Mouse (Mus musculus) heart, postnatal 36 days (tissue): ENCODE results near the gene Cops2. TPM values are rescaled to one million over a fixed set of nuclear protein-coding genes. Genes with fewer than 3 reads are reported as not detected.

Source experiments
- DNase-seq, 2 experiments: peaks; one replicate each; pipeline ENCODE4 v3.0.0; 2021 to 2022
- intact Hi-C: fragments of 180-260 bp; cut with DNase I; formaldehyde crosslinking; loops from one replicate; pipeline ENCODE4 v1.15.1; 2025
- total RNA-seq, 2 experiments: library from RNA; stranded (reverse); gene quantifications; 2 replicates each; pipeline ENCODE4 v1.2.3; 2021

The Cops2 gene
- total RNA-seq, 2 experiments from 2014 or later, result 86.5 to 91.6 TPM

DNA sequence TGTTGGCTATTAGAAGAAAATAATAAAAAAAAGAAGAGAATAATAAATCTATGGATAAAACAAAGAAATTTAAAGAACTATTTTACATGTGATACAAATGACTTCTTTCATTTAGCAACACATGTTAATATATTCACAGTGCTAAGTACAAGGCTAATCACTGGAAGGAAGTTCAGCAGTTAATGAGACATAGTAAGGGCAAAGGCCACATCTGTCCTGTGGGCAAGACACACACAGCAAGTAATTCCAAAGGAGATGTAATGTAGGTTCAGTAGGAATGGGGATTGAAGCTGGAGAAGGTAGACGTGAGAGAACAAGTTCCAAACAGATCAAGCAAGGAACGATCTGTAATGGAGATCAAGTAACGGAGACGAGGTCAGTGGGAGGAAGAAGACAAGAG is 74.5 kb downstream of the Cops2 start:
- intact Hi-C loops, result loop anchor here (5.0 kb wide), 1 partner anchor 368 kb away; the partner anchor contains the start of genes Dtwd1 and Fam227b

GRCm38 (mm10) chr2:125783868-125784267 is 75.1 kb downstream of the Cops2 start:
- DNase-seq, result no peak
- intact Hi-C loops, result loop anchor here (2.0 to 5.0 kb wide), 2 partner anchors 75 to 368 kb away; partner anchors contain the start of genes Cops2, Dtwd1, Fam227b and Galk2

More for the DNA sequence above, 74.5 kb downstream of the Cops2 start:
- DNase-seq, result no peak

- DNase-seq, result peak; percentile 97
- intact Hi-C loops, result loop anchor here (2.0 to 5.0 kb wide), 2 partner anchors 76 to 370 kb away; partner anchors contain the start of genes Cops2, Dtwd1, Fam227b and Galk2
These were observed 76.2 kb downstream of the Cops2 start, which contains the start of gene Secisbp2l for GRCm38 (mm10) chr2:125782719-125783109. Gene Secisbp2l, minus strand, starts transcription at chr2:125782870.

DNA sequence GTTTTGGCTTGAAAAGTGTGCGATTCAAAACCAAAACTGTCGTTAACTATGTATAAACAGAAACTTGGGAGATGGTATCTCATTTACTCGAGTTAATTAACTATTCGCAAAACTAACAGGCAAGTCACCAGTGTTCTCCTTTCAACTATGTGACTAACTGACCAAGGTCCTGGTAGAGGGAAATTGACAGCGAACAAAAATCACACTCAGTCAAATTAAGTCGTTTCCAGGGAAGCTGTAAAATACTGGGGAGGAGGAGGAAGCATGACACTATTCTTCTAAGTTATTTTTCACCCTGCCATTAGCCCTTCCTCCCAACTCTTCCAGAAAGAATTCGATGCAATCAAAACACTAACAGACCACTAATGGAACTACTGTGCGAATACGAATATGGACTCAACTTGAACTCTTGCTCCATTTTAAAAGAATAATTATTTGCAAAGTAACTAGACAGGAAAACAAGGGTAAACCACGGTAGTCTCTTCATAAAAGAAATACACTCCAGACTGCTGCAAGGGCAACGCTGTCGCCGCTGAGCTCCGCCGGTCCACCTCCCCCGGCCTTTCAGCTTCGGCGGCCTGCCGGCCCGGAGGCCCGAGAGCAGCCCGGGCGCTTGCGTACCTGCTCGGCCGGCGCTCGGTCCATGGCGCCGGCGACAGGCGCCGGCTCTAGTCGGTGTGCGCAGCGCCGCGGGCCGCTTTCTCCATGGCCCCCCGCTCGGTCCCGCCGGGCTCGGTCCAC is 76.8 kb downstream of the Cops2 start:
- intact Hi-C loops, result loop anchor here (2.0 to 5.0 kb wide), 2 partner anchors 77 to 370 kb away; partner anchors contain the start of genes Cops2, Dtwd1, Fam227b and Galk2
- no peak for DNase-seq

- intact Hi-C loops, result loop anchor here (5.0 kb wide), 1 partner anchor 371 kb away; the partner anchor contains the start of genes Dtwd1 and Fam227b
- no peak for DNase-seq
These were observed 77.9 kb downstream of the Cops2 start for GRCm38 (mm10) chr2:125781006-125781405.

Other genes with a start within 250 kb of the Cops2 start
- 1 to 10 TPM; 1.4 TPM for gene Cep152, start 234.0 kb downstream of the Cops2 start, total RNA-seq
- gene Eid1, start 186.0 kb downstream of the Cops2 start, total RNA-seq, result 10 to 100 TPM; 52.2 to 58.0 TPM
- gene Shc4, start 135.0 kb downstream of the Cops2 start, total RNA-seq, result under 1 TPM; 0.42 to 0.51 TPM
- gene Secisbp2l, start 76.3 kb downstream of the Cops2 start, total RNA-seq, result 10 to 100 TPM; 28.1 to 30.0 TPM
- gene Galk2, start within 50 bp of the Cops2 start, total RNA-seq, result 10 to 100 TPM; 11.0 to 11.8 TPM
- 1 to 10 TPM; 1.7 to 1.8 TPM for gene Fgf7, start 175.5 kb upstream of the Cops2 start, total RNA-seq